Mouse (Mus musculus): Measurements from ENCODE around the gene Gm3625. TPM values are rescaled to one million over a fixed set of nuclear protein-coding genes. Genes with fewer than 3 reads are reported as not detected.

The Gm3625 gene
- not detected in 2 replicates for polyA plus RNA-seq (2015; fragmentation: Nextera tagmentation; extraction: Ambion mirVana)

GRCm38 (mm10) chr12:4592541-4593165, at the start of gene Gm3625, which contains the start of gene Itsn2:
Gm3625 (minus strand) TSS chr12:4592927.
Itsn2 (plus strand) TSS chr12:4592638.
- H3K36me3 ChIP-seq (ENCODE audit: poor library complexity, severe bottlenecking), result no peaks in the 10 kb centered on the region
- H3K9ac ChIP-seq, result peak within 1 kb of the TSS; percentile 81
- peak within 1 kb of the TSS; percentile 81 for H3K4me3 ChIP-seq
- no peak within 1 kb of the TSS for H3K27ac ChIP-seq
- peak; percentile 89 for ATAC-seq
- WGBS, result under 1% methylated on average over 49 of the region's 49 CpGs
- peaks cover 10% of the 10 kb centered on the region; the same call in 1 of the 2 replicates for H3K4me1 ChIP-seq
- peak within 1 kb of the TSS; percentile 84 for H3K4me2 ChIP-seq
- no peaks in the 10 kb centered on the region for H3K9me3 ChIP-seq (replicated peaks)
- no peaks in the 10 kb centered on the region for H3K27me3 ChIP-seq

- H3K9ac ChIP-seq, result no peak overlapping the region
- peaks cover 26% of the 10 kb centered on the region for H3K36me3 ChIP-seq (ENCODE audit: poor library complexity, severe bottlenecking)
- no peaks in the 10 kb centered on the region for H3K4me1 ChIP-seq
- ATAC-seq, result no peak
- no peak overlapping the region for H3K4me2 ChIP-seq
- H3K9me3 ChIP-seq (replicated peaks), result no peaks in the 10 kb centered on the region
- 98% methylated on average over 1 of the region's 1 CpGs for WGBS
- no peak overlapping the region for H3K27ac ChIP-seq
- H3K27me3 ChIP-seq, result no peaks in the 10 kb centered on the region
- H3K4me3 ChIP-seq, result no peak overlapping the region
These were observed 48.0 kb upstream of the Gm3625 start for GRCm38 (mm10) chr12:4640737-4641136.

GRCm38 (mm10) chr12:4638438-4638837, 45.7 kb upstream of the Gm3625 start:
- Histone ChIP-seq H3K27me3 (no peaks in the 10 kb centered on the region), H3K4me3 (no peak overlapping the region), H3K4me1 (no peaks in the 10 kb centered on the region), H3K36me3 (ENCODE audit: poor library complexity, severe bottlenecking) (peaks cover 40% of the 10 kb centered on the region), H3K27ac (no peak overlapping the region), H3K4me2 (no peak overlapping the region), H3K9me3 (replicated peaks) (no peaks in the 10 kb centered on the region), H3K9ac (no peak overlapping the region)
- ATAC-seq, result no peak
- WGBS, result 88% methylated on average over 1 of the region's 1 CpGs

GRCm38 (mm10) chr12:4632957-4633356, 40.2 kb upstream of the Gm3625 start:
- peaks cover 32% of the 10 kb centered on the region for H3K36me3 ChIP-seq (ENCODE audit: poor library complexity, severe bottlenecking)
- no peak overlapping the region for H3K4me3 ChIP-seq
- H3K27ac ChIP-seq, result no peak overlapping the region
- H3K9me3 ChIP-seq (replicated peaks), result no peaks in the 10 kb centered on the region
- no peak overlapping the region for H3K9ac ChIP-seq
- ATAC-seq, result no peak
- no peak overlapping the region for H3K4me2 ChIP-seq
- H3K4me1 ChIP-seq, result no peaks in the 10 kb centered on the region
- no peaks in the 10 kb centered on the region for H3K27me3 ChIP-seq
- WGBS, result 89% methylated on average over 8 of the region's 8 CpGs

- no peaks in the 10 kb centered on the region for H3K27me3 ChIP-seq
- no peak overlapping the region for H3K27ac ChIP-seq
- no peaks in the 10 kb centered on the region for H3K9me3 ChIP-seq (replicated peaks)
- 55% methylated on average over 1 of the region's 1 CpGs for whole genome bisulfite sequencing
- ATAC-seq, result no peak
- no peaks in the 10 kb centered on the region for H3K36me3 ChIP-seq (ENCODE audit: poor library complexity, severe bottlenecking)
- no peak overlapping the region for H3K9ac ChIP-seq
- no peak overlapping the region for H3K4me3 ChIP-seq
- no peak overlapping the region for H3K4me2 ChIP-seq
- H3K4me1 ChIP-seq, result no peaks in the 10 kb centered on the region
These were observed 31.5 kb upstream of the Gm3625 start for GRCm38 (mm10) chr12:4624201-4624600.

- Histone ChIP-seq H3K4me1 (no peaks in the 10 kb centered on the region), H3K4me3 (no peak overlapping the region), H3K27me3 (no peaks in the 10 kb centered on the region), H3K36me3 (ENCODE audit: poor library complexity, severe bottlenecking) (no peaks in the 10 kb centered on the region), H3K27ac (no peak overlapping the region), H3K4me2 (no peak overlapping the region), H3K9ac (no peak overlapping the region), H3K9me3 (replicated peaks) (no peaks in the 10 kb centered on the region)
- ATAC-seq, result no peak
- WGBS, result 80% methylated on average over 2 of the region's 2 CpGs
These were observed 22.0 kb upstream of the Gm3625 start for GRCm38 (mm10) chr12:4614722-4615121.

- Histone ChIP-seq H3K9me3 (replicated peaks) (no peaks in the 10 kb centered on the region), H3K27ac (no peak overlapping the region), H3K27me3 (no peaks in the 10 kb centered on the region), H3K4me2 (no peak overlapping the region), H3K4me1 (no peaks in the 10 kb centered on the region), H3K9ac (no peak overlapping the region), H3K36me3 (ENCODE audit: poor library complexity, severe bottlenecking) (no peaks in the 10 kb centered on the region), H3K4me3 (no peak overlapping the region)
- ATAC-seq, result no peak
- WGBS, result 8% methylated on average over 3 of the region's 3 CpGs
These were observed 13.9 kb upstream of the Gm3625 start for GRCm38 (mm10) chr12:4606625-4607024.

GRCm38 (mm10) chr12:4599713-4600112, 7.0 kb upstream of the Gm3625 start:
- Histone ChIP-seq H3K4me2 (no peak overlapping the region), H3K27me3 (no peaks in the 10 kb centered on the region), H3K4me1 (0 out of 2 replicates have a peak, but pooled peaks cover 4% of the 10 kb centered on the region), H3K9me3 (replicated peaks) (no peaks in the 10 kb centered on the region), H3K4me3 (no peak overlapping the region), H3K9ac (no peak overlapping the region), H3K27ac (no peak overlapping the region), H3K36me3 (ENCODE audit: poor library complexity, severe bottlenecking) (no peaks in the 10 kb centered on the region)
- 72% methylated on average over 4 of the region's 4 CpGs for WGBS
- no peak for ATAC-seq

- H3K4me3 ChIP-seq, result no peak overlapping the region
- peaks cover 6% of the 10 kb centered on the region; the same call in 1 of the 2 replicates for H3K4me1 ChIP-seq
- no peak overlapping the region for H3K9ac ChIP-seq
- ATAC-seq, result no peak
- no peaks in the 10 kb centered on the region for H3K36me3 ChIP-seq (ENCODE audit: poor library complexity, severe bottlenecking)
- no peak overlapping the region for H3K4me2 ChIP-seq
- H3K27me3 ChIP-seq, result no peaks in the 10 kb centered on the region
- 70% methylated on average over 8 of the region's 8 CpGs for WGBS
- H3K27ac ChIP-seq, result no peak overlapping the region
- no peaks in the 10 kb centered on the region for H3K9me3 ChIP-seq (replicated peaks)
These were observed 6.1 kb upstream of the Gm3625 start for GRCm38 (mm10) chr12:4598666-4599428.

GRCm38 (mm10) chr12:4595055-4595454, 2.3 kb upstream of the Gm3625 start:
- no peak overlapping the region for H3K27ac ChIP-seq
- no peak overlapping the region for H3K9ac ChIP-seq
- peaks cover 10% of the 10 kb centered on the region; the same call in 1 of the 2 replicates for H3K4me1 ChIP-seq
- WGBS, result 81% methylated on average over 6 of the region's 6 CpGs
- no peak for ATAC-seq
- H3K9me3 ChIP-seq (replicated peaks), result no peaks in the 10 kb centered on the region
- no peaks in the 10 kb centered on the region for H3K36me3 ChIP-seq (ENCODE audit: poor library complexity, severe bottlenecking)
- no peak overlapping the region for H3K4me3 ChIP-seq
- H3K27me3 ChIP-seq, result no peaks in the 10 kb centered on the region
- no peak overlapping the region for H3K4me2 ChIP-seq

GRCm38 (mm10) chr12:4593930-4594391, 1.2 kb upstream of the Gm3625 start:
- Histone ChIP-seq H3K9ac (peak overlapping the region; percentile 81; the same call in 1 of the 2 replicates), H3K27ac (no peak overlapping the region), H3K4me2 (peak overlapping the region; percentile 84), H3K4me3 (peak overlapping the region; percentile 81), H3K36me3 (ENCODE audit: poor library complexity, severe bottlenecking) (no peaks in the 10 kb centered on the region), H3K27me3 (no peaks in the 10 kb centered on the region), H3K4me1 (peaks cover 10% of the 10 kb centered on the region; the same call in 1 of the 2 replicates), H3K9me3 (replicated peaks) (no peaks in the 10 kb centered on the region)
- WGBS, result 66% methylated on average over 9 of the region's 9 CpGs
- no peak for ATAC-seq

- Histone ChIP-seq H3K9me3 (replicated peaks) (no peaks in the 10 kb centered on the region), H3K27me3 (no peaks in the 10 kb centered on the region), H3K4me2 (peak overlapping the region; percentile 84), H3K4me1 (peaks cover 10% of the 10 kb centered on the region; the same call in 1 of the 2 replicates), H3K27ac (no peak overlapping the region), H3K9ac (peak overlapping the region; percentile 81), H3K4me3 (peak overlapping the region; percentile 81), H3K36me3 (ENCODE audit: poor library complexity, severe bottlenecking) (no peaks in the 10 kb centered on the region)
- 1% methylated on average over 43 of the region's 80 CpGs for WGBS
- ATAC-seq, result peak; percentile 77
These were observed 621 bp upstream of the Gm3625 start for GRCm38 (mm10) chr12:4593166-4593929.
